Mouse (Mus musculus): ENCODE measurements around the gene Il4.
"Not testable (repeated sequence)": the region's sequence is repeated elsewhere in the genome, so short reads cannot be mapped to it uniquely, and the experiment has no call there.

Gene Il4

GRCm38 (mm10) chr11:53561986-53562385 lies 56.5 kb downstream of the Il4 start:
- H3K27me3 ChIP-seq (ENCODE audit: control insufficient read depth, insufficient read depth, low read length, poor library complexity, severe bottlenecking) = no peaks in the 10 kb centered on the region

GRCm38 (mm10) chr11:53559980-53560379 lies 58.5 kb downstream of the Il4 start:
- not testable (repeated sequence) for H3K36me3 ChIP-seq (ENCODE audit: control insufficient read depth, insufficient read depth, low read length, poor library complexity, severe bottlenecking); DNase-seq (ENCODE audit: low read depth, low spot score); H3K27me3 ChIP-seq (ENCODE audit: control insufficient read depth, insufficient read depth, low read length, poor library complexity, severe bottlenecking)

More at GRCm38 (mm10) chr11:53561986-53562385, 56.5 kb downstream of the Il4 start:
- DNase-seq (ENCODE audit: low read depth, low spot score) = no peak
- no peaks in the 10 kb centered on the region for H3K36me3 ChIP-seq (ENCODE audit: control insufficient read depth, insufficient read depth, low read length, poor library complexity, severe bottlenecking)

- H3K27me3 ChIP-seq (ENCODE audit: control insufficient read depth, insufficient read depth, low read length, poor library complexity, severe bottlenecking); H3K36me3 ChIP-seq (ENCODE audit: control insufficient read depth, insufficient read depth, low read length, poor library complexity, severe bottlenecking); DNase-seq (ENCODE audit: low read depth, low spot score): not testable (repeated sequence)
Measured at GRCm38 (mm10) chr11:53557992-53558391, 60.5 kb downstream of the Il4 start.

DNA sequence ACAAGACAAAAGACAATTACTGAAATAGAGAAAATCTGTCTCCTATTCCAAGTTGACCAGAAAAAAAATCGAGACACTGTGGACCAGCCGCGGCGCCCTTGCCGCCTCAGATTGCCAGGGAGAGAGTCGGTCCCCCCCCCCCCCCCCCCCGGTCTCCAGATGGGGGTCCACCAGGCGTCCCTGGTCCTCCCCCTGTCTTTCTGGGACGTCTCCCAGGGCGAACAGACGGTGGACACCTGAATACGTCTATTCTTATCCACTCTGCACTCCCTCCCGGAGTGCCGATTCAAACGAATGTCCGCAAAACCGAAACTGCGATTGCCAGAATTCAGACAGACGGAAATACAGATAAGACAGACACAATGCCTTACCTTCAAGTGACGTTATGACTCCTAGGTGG lies 61.9 kb downstream of the Il4 start:
- not testable (repeated sequence) for H3K36me3 ChIP-seq (ENCODE audit: control insufficient read depth, insufficient read depth, low read length, poor library complexity, severe bottlenecking); DNase-seq (ENCODE audit: low read depth, low spot score); H3K27me3 ChIP-seq (ENCODE audit: control insufficient read depth, insufficient read depth, low read length, poor library complexity, severe bottlenecking)
